Mouse (Mus musculus): ENCODE results near the gene Clec4f. TPM values are rescaled to one million over a fixed set of nuclear protein-coding genes. Genes with fewer than 3 reads are reported as not detected.
"Not testable (repeated sequence)": the region's sequence is repeated elsewhere in the genome, so short reads cannot be mapped to it uniquely, and the experiment has no call there.

Gene Clec4f
- total RNA-seq, 2 experiments from 2014 or later = not detected

GRCm38 (mm10) chr6:83635329-83635728, 20.7 kb downstream of the Clec4f start:
- DNase-seq (ENCODE audit: low spot score in 2 of 2) = no peak
- intact Hi-C loops (cut with DNase I) = no loop called here

- intact Hi-C loops (cut with DNase I); DNase-seq (ENCODE audit: low spot score in 2 of 2): not testable (repeated sequence)
These were observed 21.4 kb downstream of the Clec4f start for GRCm38 (mm10) chr6:83634631-83635030.

GRCm38 (mm10) chr6:83634106-83634505, 21.9 kb downstream of the Clec4f start:
- DNase-seq (ENCODE audit: low spot score in 2 of 2); intact Hi-C loops (cut with DNase I): not testable (repeated sequence)

GRCm38 (mm10) chr6:83631815-83632214, 24.2 kb downstream of the Clec4f start:
- no peak for DNase-seq (ENCODE audit: low spot score in 2 of 2)
- intact Hi-C loops (cut with DNase I) = no loop called here

- intact Hi-C loops (cut with DNase I) = no loop called here
- DNase-seq (ENCODE audit: low spot score in 2 of 2) = no peak
These were observed 29.2 kb downstream of the Clec4f start for GRCm38 (mm10) chr6:83626781-83627180.

- intact Hi-C loops (cut with DNase I) = no loop called here
- no peak for DNase-seq (ENCODE audit: low spot score in 2 of 2)
These were observed 36.0 kb downstream of the Clec4f start for GRCm38 (mm10) chr6:83619955-83620354.

GRCm38 (mm10) chr6:83617581-83618335, 38.2 kb downstream of the Clec4f start:
- intact Hi-C loops (cut with DNase I) = no loop called here

GRCm38 (mm10) chr6:83616512-83616911, 39.5 kb downstream of the Clec4f start:
- DNase-seq (ENCODE audit: low spot score in 2 of 2) = no peak

More at GRCm38 (mm10) chr6:83617581-83618335, 38.2 kb downstream of the Clec4f start:
- DNase-seq (ENCODE audit: low spot score in 2 of 2) = no peak

GRCm38 (mm10) chr6:83614469-83614868, 41.5 kb downstream of the Clec4f start:
- DNase-seq (ENCODE audit: low spot score in 2 of 2) = no peak
- intact Hi-C loops (cut with DNase I) = no loop called here

More at GRCm38 (mm10) chr6:83616512-83616911, 39.5 kb downstream of the Clec4f start:
- intact Hi-C loops (cut with DNase I) = no loop called here

GRCm38 (mm10) chr6:83612976-83613375, 43.0 kb downstream of the Clec4f start:
- DNase-seq (ENCODE audit: low spot score in 2 of 2) = no peak
- intact Hi-C loops (cut with DNase I) = no loop called here

- intact Hi-C loops (cut with DNase I) = no loop called here
- no peak for DNase-seq (ENCODE audit: low spot score in 2 of 2)
These were observed 56.3 kb downstream of the Clec4f start for GRCm38 (mm10) chr6:83599636-83600174.

- DNase-seq (ENCODE audit: low spot score in 2 of 2) = no peak
- intact Hi-C loops (cut with DNase I) = no loop called here
These were observed 56.9 kb downstream of the Clec4f start for GRCm38 (mm10) chr6:83599060-83599550.

- no peak for DNase-seq (ENCODE audit: low spot score in 2 of 2)
These were observed 57.3 kb downstream of the Clec4f start for GRCm38 (mm10) chr6:83598646-83599045.

GRCm38 (mm10) chr6:83597988-83598387, 58.0 kb downstream of the Clec4f start:
- no peak for DNase-seq (ENCODE audit: low spot score in 2 of 2)
- intact Hi-C loops (cut with DNase I) = no loop called here

More at GRCm38 (mm10) chr6:83598646-83599045, 57.3 kb downstream of the Clec4f start:
- intact Hi-C loops (cut with DNase I) = no loop called here

GRCm38 (mm10) chr6:83595035-83595434, 61.0 kb downstream of the Clec4f start:
- intact Hi-C loops (cut with DNase I) = no loop called here
- no peak for DNase-seq (ENCODE audit: low spot score in 2 of 2)

Other genes with a start within 250 kb of the Clec4f start
- gene Tet3, start 197.1 kb downstream of the Clec4f start, total RNA-seq (2021) = 10 to 100 TPM; 63.7 to 77.2 TPM
- gene Dguok, start 149.2 kb downstream of the Clec4f start, total RNA-seq (2021) = 10 to 100 TPM; 19.8 to 29.9 TPM
- not detected for gene Actg2, start 119.9 kb downstream of the Clec4f start, total RNA-seq (2021)
- 10 to 100 TPM; 30.9 to 35.3 TPM for gene Stambp, start 83.5 kb downstream of the Clec4f start, total RNA-seq (2021)
- gene Cd207, start 21.7 kb upstream of the Clec4f start, total RNA-seq (2021) = not detected
- not detected for gene Vax2, start 55.1 kb upstream of the Clec4f start, total RNA-seq (2021)
- not detected for gene Atp6v1b1, start 86.8 kb upstream of the Clec4f start, total RNA-seq (2021)
- gene Ankrd53, start 106.5 kb upstream of the Clec4f start, total RNA-seq (2021) = not detected
- 10 to 100 TPM; 47.0 to 47.9 TPM for gene Tex261, start 119.6 kb upstream of the Clec4f start, total RNA-seq (2021)
- gene Nagk, start 138.8 kb upstream of the Clec4f start, total RNA-seq (2021) = 10 to 100 TPM; 48.4 to 50.1 TPM
- 10 to 100 TPM; 55.0 to 56.6 TPM for gene Paip2b, start 175.6 kb upstream of the Clec4f start, total RNA-seq (2021)
- gene Zfp638, start 210.9 kb upstream of the Clec4f start, total RNA-seq (2021) = 100 to 1,000 TPM; 114 to 154 TPM